Mouse (Mus musculus) erythroblast, embryonic 14.5 days (primary cell): Measurements from ENCODE around the gene Slc22a13.

Experiments
- GATA1 ChIP-seq: IDR thresholded peaks from 2 replicates; pipeline ENCODE4 v1.6.1; 2012; ENCODE audit warnings: low read length, inconsistent platforms, mixed read lengths
- TAL1 ChIP-seq: IDR thresholded peaks from 3 replicates; pipeline ENCODE4 v1.6.1; 2012; ENCODE audit warnings: low read length, inconsistent platforms, mixed read lengths

GRCm38 (mm10) chr9:119239274-119239673 is 30.4 kb upstream of the Slc22a13 start:
- TF ChIP-seq GATA1 (no peak), TAL1 (no peak)
